Mouse (Mus musculus): Measurements from ENCODE around the gene Cd72.

Cd72 gene

GRCm38 (mm10) chr4:43427501-43428179 is 26.8 kb downstream of the Cd72 start:
- DNase-seq (ENCODE audit: low read depth), result peak; percentile 81

- no peak for DNase-seq (ENCODE audit: low read depth)
Observed at GRCm38 (mm10) chr4:43426487-43426886, 27.9 kb downstream of the Cd72 start.

GRCm38 (mm10) chr4:43425648-43426380 is 28.6 kb downstream of the Cd72 start:
- peak; percentile 51 for DNase-seq (ENCODE audit: low read depth)

GRCm38 (mm10) chr4:43425197-43425596 is 29.2 kb downstream of the Cd72 start:
- DNase-seq (ENCODE audit: low read depth), result no peak

- DNase-seq (ENCODE audit: low read depth), result no peak
Observed at GRCm38 (mm10) chr4:43424072-43424471, 30.4 kb downstream of the Cd72 start.

GRCm38 (mm10) chr4:43423267-43423934 is 31.0 kb downstream of the Cd72 start:
- no peak for DNase-seq (ENCODE audit: low read depth)

GRCm38 (mm10) chr4:43421632-43422240 is 32.7 kb downstream of the Cd72 start:
- DNase-seq (ENCODE audit: low read depth), result no peak

- peak; percentile 87 for DNase-seq (ENCODE audit: low read depth)
Observed at GRCm38 (mm10) chr4:43420305-43420704, 34.1 kb downstream of the Cd72 start.

GRCm38 (mm10) chr4:43419801-43420281 is 34.6 kb downstream of the Cd72 start:
- DNase-seq (ENCODE audit: low read depth), result no peak

- no peak for DNase-seq (ENCODE audit: low read depth)
Observed at GRCm38 (mm10) chr4:43418973-43419656, 35.3 kb downstream of the Cd72 start.

- DNase-seq (ENCODE audit: low read depth), result no peak
Observed at GRCm38 (mm10) chr4:43418450-43418849, 36.0 kb downstream of the Cd72 start.

- DNase-seq (ENCODE audit: low read depth), result no peak
Observed at GRCm38 (mm10) chr4:43417269-43418062, 37.0 kb downstream of the Cd72 start.

GRCm38 (mm10) chr4:43416071-43416490 is 38.3 kb downstream of the Cd72 start:
- no peak for DNase-seq (ENCODE audit: low read depth)

GRCm38 (mm10) chr4:43415221-43416070 is 39.0 kb downstream of the Cd72 start:
- no peak for DNase-seq (ENCODE audit: low read depth)

- no peak for DNase-seq (ENCODE audit: low read depth)
Observed at GRCm38 (mm10) chr4:43414761-43415160, 39.7 kb downstream of the Cd72 start.

- no peak for DNase-seq (ENCODE audit: low read depth)
Observed at GRCm38 (mm10) chr4:43407071-43407920, 47.1 kb downstream of the Cd72 start.

GRCm38 (mm10) chr4:43406162-43406971 is 48.1 kb downstream of the Cd72 start:
- DNase-seq (ENCODE audit: low read depth), result no peak

- no peak for DNase-seq (ENCODE audit: low read depth)
Observed at GRCm38 (mm10) chr4:43404697-43405096, 49.7 kb downstream of the Cd72 start.
